10 mouse cellular contexts compared by ENCODE assay signal in genomic region chr7:135888598-135888997, GRCm38 (mm10).
DNase-seq lines count a peak whose midpoint lies in the region; ATAC-seq lines count a peak whose summit lies in the region.
"Had no signal": no experiment of that assay in that cellular context is flagged by ENCODE, and none has a peak within 500 bp of the region (broad histone marks: within the 10 kb centered on the region; RNA-seq: fewer than 3 reads in every experiment).

No protein-coding gene starts in this region.

- H3K27me3 ChIP-seq in heart, embryonic 15.5 days: no peaks in the 10 kb centered on the region
- H3K27me3 ChIP-seq in forebrain, embryonic 12.5 days: peaks cover 3% of the 10 kb centered on the region
- no peaks in the 10 kb centered on the region for H3K27me3 ChIP-seq in limb, embryonic 15.5 days

- H3K9me3 ChIP-seq in heart, embryonic 15.5 days (replicated peaks): no peaks in the 10 kb centered on the region
- 0 out of 2 replicates have a peak, but pooled peaks cover 3% of the 10 kb centered on the region for H3K9me3 ChIP-seq in forebrain, embryonic 12.5 days
- no peaks in the 10 kb centered on the region for H3K9me3 ChIP-seq in limb, embryonic 15.5 days
- H3K9me3 ChIP-seq: liver, embryonic 13.5 days had no signal

- peaks cover 12% of the 10 kb centered on the region for H3K4me1 ChIP-seq in heart, embryonic 15.5 days (replicated peaks)
- H3K4me1 ChIP-seq in forebrain, embryonic 12.5 days: peaks cover 19% of the 10 kb centered on the region
- H3K4me1 ChIP-seq in limb, embryonic 15.5 days: peaks cover 7% of the 10 kb centered on the region
- H3K4me1 ChIP-seq: liver, embryonic 13.5 days had no signal

- no peak for DNase-seq in heart, adult 9 months (ENCODE audit: low spot score in 2 of 2)
- DNase-seq in adrenal gland, postnatal 14 days: peak; percentile 28
- DNase-seq in cerebellum, postnatal 36 days: no peak
- DNase-seq in thymus, postnatal 4 days: no peak
- DNase-seq: liver, embryonic 13.5 days; thymus, postnatal 36 days had no signal

- no peaks in the 10 kb centered on the region for H3K36me3 ChIP-seq in heart, embryonic 15.5 days
- no peaks in the 10 kb centered on the region for H3K36me3 ChIP-seq in forebrain, embryonic 12.5 days (replicated peaks)
- no peaks in the 10 kb centered on the region for H3K36me3 ChIP-seq in limb, embryonic 15.5 days
- H3K36me3 ChIP-seq: liver, embryonic 13.5 days had no signal

- peak overlapping the region; percentile 13; the same call in 1 of the 2 replicates for H3K4me3 ChIP-seq in heart, embryonic 15.5 days
- H3K4me3 ChIP-seq in forebrain, embryonic 12.5 days (replicated peaks): 0 out of 2 replicates have a peak overlapping the region, but pooled peaks have one; percentile 5
- no peak overlapping the region for H3K4me3 ChIP-seq in limb, embryonic 15.5 days
- H3K4me3 ChIP-seq: liver, embryonic 13.5 days had no signal

- H3K27ac ChIP-seq in heart, embryonic 15.5 days: no peak overlapping the region
- peak overlapping the region; percentile 36; the same call in 1 of the 2 replicates for H3K27ac ChIP-seq in forebrain, embryonic 12.5 days
- no peak overlapping the region for H3K27ac ChIP-seq in limb, embryonic 15.5 days
- H3K27ac ChIP-seq: liver, embryonic 13.5 days had no signal

- WGBS in heart, embryonic 15.5 days: 42% methylated on average over 3 of the region's 3 CpGs
- WGBS in forebrain, embryonic 12.5 days: 15% methylated on average over 3 of the region's 3 CpGs
- WGBS in limb, embryonic 15.5 days: 28% methylated on average over 3 of the region's 3 CpGs

- H3K4me2 ChIP-seq in heart, embryonic 15.5 days: peak overlapping the region; percentile 52
- H3K4me2 ChIP-seq in forebrain, embryonic 12.5 days: peak overlapping the region; percentile 41
- H3K4me2 ChIP-seq in limb, embryonic 15.5 days: 0 out of 2 replicates have a peak overlapping the region, but pooled peaks have one; percentile 3
- H3K4me2 ChIP-seq: liver, embryonic 13.5 days had no signal

- ATAC-seq in heart, embryonic 15.5 days (replicated peaks; ENCODE audit: insufficient number of reproducible peaks, insufficient read depth, low FRiP score, low read depth): no peak
- peak; percentile 55; the same call in 1 of the 2 replicates for ATAC-seq in forebrain, embryonic 12.5 days (ENCODE audit: low FRiP score)
- no peak for ATAC-seq in limb, embryonic 15.5 days (ENCODE audit: insufficient number of reproducible peaks, low FRiP score, low TSS enrichment, low read depth)
- no peak for ATAC-seq in inflammation-experienced regulatory T-cells, adult 6 months

- H3K9ac ChIP-seq in heart, embryonic 15.5 days: no peak overlapping the region
- H3K9ac ChIP-seq in forebrain, embryonic 12.5 days: peak overlapping the region; percentile 21; the same call in 1 of the 2 replicates
- no peak overlapping the region for H3K9ac ChIP-seq in limb, embryonic 15.5 days
- H3K9ac ChIP-seq: liver, embryonic 13.5 days had no signal
